Mouse (Mus musculus) midbrain, embryonic 14.5 days (tissue): ENCODE data around the gene Brms1l. TPM values are rescaled to one million over a fixed set of nuclear protein-coding genes. Genes with fewer than 3 reads are reported as not detected.
"Not testable (repeated sequence)": the region's sequence is repeated elsewhere in the genome, so short reads cannot be mapped to it uniquely, and the experiment has no call there.

Experiments
- ATAC-seq: fragments of 200-750 bp; cut with Nextera tagmentation; 2 replicates; pipeline ENCODE4 v1.8.0; 2017; ENCODE audit warnings: moderate number of reproducible peaks, moderate library complexity; ENCODE audit not compliant: low FRiP score, low TSS enrichment
- DNase-seq: peaks from one replicate; pipeline ENCODE4 v3.0.0-alpha.2; 2015
- H3K27ac ChIP-seq: fragments of 300-500 bp; sonication (generic); replicated peaks from 2 replicates; pipeline ENCODE4 v1.5.1; 2014; ENCODE audit warnings: mild to moderate bottlenecking, low read depth, low read length, moderate library complexity
- H3K27me3 ChIP-seq: fragments of 300-500 bp; sonication (generic); 2 replicates; pipeline ENCODE4 v1.6.1; 2014; ENCODE audit warnings: low read length, control low read depth, mixed read lengths; ENCODE audit not compliant: control insufficient read depth, insufficient read depth
- H3K36me3 ChIP-seq: fragments of 300-500 bp; sonication (generic); 2 replicates; pipeline ENCODE4 v1.6.1; 2014; ENCODE audit warnings: low read length, control low read depth; ENCODE audit not compliant: control insufficient read depth, insufficient read depth
- H3K4me1 ChIP-seq: fragments of 300-500 bp; sonication (generic); 2 replicates; pipeline ENCODE4 v1.6.1; 2014; ENCODE audit warnings: mild to moderate bottlenecking, antibody characterized with exemption, low read length, control low read depth; ENCODE audit not compliant: control insufficient read depth, insufficient read depth
- H3K4me2 ChIP-seq: fragments of 300-500 bp; sonication (generic); 2 replicates; pipeline ENCODE4 v1.6.1; 2014; ENCODE audit warnings: mild to moderate bottlenecking, low read length, moderate library complexity
- H3K4me3 ChIP-seq: fragments of 300-500 bp; sonication (generic); replicated peaks from 2 replicates; pipeline ENCODE4 v1.5.1; 2014; ENCODE audit warnings: low read depth, low read length
- H3K9ac ChIP-seq: fragments of 300-500 bp; sonication (generic); replicated peaks from 2 replicates; pipeline ENCODE4 v1.6.1; 2014; ENCODE audit warnings: mild to moderate bottlenecking, low read length, moderate library complexity
- H3K9me3 ChIP-seq: fragments of 300-500 bp; sonication (generic); 2 replicates; pipeline ENCODE4 v1.6.1; 2016; ENCODE audit warnings: low read length, control low read depth, mixed read lengths; ENCODE audit not compliant: control insufficient read depth
- WGBS: fragments of 180-500 bp; shearing (Covaris S2); extraction: QIAGEN DNeasy Blood & Tissue Kit; methylation state at CpG from one replicate; pipeline ENCODE4 v1.1.7; 2014; 5-methylcytosine and 5-hydroxymethylcytosine counted together
- polyA plus RNA-seq: library from polyadenylated mRNA; unstranded; fragments of >200 nt; fragmentation: Nextera tagmentation; extraction: Ambion mirVana; gene quantifications from 2 replicates; pipeline ENCODE4 v1.2.1, GENCODE M21; 2014

The Brms1l gene
- polyA plus RNA-seq, result 40.5 and 46.7 TPM in 2 replicates

DNA sequence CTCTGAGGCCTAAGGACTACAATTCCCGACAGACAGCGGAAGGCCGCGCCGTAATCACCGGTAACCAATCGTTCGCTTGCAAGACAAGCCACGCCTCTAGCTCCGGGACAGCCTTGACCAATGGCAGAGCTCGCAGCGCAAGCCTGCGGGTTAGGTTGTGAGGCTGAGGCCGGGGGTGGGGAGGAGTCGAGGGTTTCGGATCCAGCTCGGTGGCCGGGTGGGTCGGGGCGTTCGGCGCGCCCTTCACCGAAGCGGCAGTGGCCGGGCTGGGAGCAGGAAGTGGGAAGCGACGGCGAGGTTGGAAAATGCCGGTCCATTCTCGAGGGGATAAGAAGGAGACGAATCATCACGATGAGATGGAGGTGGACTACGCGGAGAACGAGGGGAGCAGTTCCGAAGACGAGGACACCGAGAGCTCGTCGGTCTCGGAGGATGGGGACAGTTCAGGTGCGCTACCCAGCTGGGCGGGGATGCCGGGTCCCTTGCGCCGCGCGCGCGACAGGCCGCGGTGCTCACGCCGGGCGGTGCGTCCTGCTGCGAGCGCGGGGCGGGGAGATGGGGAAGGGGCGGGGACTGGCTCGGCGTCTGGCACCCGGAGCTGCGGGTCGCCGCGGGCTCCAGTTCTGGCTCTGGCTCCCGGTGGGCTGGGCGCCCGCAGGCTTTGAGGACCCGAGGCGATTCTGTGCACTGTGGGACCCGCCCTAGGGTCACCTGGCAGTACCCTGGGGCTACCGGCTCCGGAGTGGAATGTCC, at the start of gene Brms1l:
TSS of gene Brms1l (plus strand) at position 126 of the 753 bp plus-strand sequence.
- peak within 1 kb of the TSS; percentile 78 for H3K9ac ChIP-seq
- H3K27ac ChIP-seq, result peak within 1 kb of the TSS; percentile 92
- H3K9me3 ChIP-seq, result no peaks in the 10 kb centered on the region
- H3K27me3 ChIP-seq, result no peaks in the 10 kb centered on the region
- H3K36me3 ChIP-seq, result 0 out of 2 replicates have a peak, but pooled peaks cover 8% of the 10 kb centered on the region
- DNase-seq (peak; percentile 99), ATAC-seq (peak; percentile 99)
- under 1% methylated on average over 77 of the region's 77 CpGs for WGBS
- peaks cover 15% of the 10 kb centered on the region for H3K4me1 ChIP-seq
- H3K4me3 ChIP-seq, result peak within 1 kb of the TSS; percentile 76
- peak within 1 kb of the TSS; percentile 72 for H3K4me2 ChIP-seq

- not testable (repeated sequence) for ATAC-seq, DNase-seq
Observed at GRCm38 (mm10) chr12:55794485-55794884, 41.6 kb upstream of the Brms1l start.

GRCm38 (mm10) chr12:55797103-55797502, 39.0 kb upstream of the Brms1l start:
- Histone ChIP-seq H3K9ac (no peak overlapping the region), H3K27ac (no peak overlapping the region), H3K4me2 (no peak overlapping the region), H3K36me3 (no peaks in the 10 kb centered on the region), H3K4me3 (no peak overlapping the region), H3K27me3 (no peaks in the 10 kb centered on the region), H3K9me3 (no peaks in the 10 kb centered on the region), H3K4me1 (no peaks in the 10 kb centered on the region)
- no peak for DNase-seq
- no peak for ATAC-seq
- 91% methylated on average over 3 of the region's 3 CpGs for WGBS

More at GRCm38 (mm10) chr12:55794485-55794884, 41.6 kb upstream of the Brms1l start:
- not testable (repeated sequence) for H3K4me3 ChIP-seq, H3K9ac ChIP-seq, H3K4me2 ChIP-seq, H3K4me1 ChIP-seq, H3K27ac ChIP-seq, H3K27me3 ChIP-seq, H3K36me3 ChIP-seq, H3K9me3 ChIP-seq
- 87% methylated on average over 4 of the region's 4 CpGs for WGBS

DNA sequence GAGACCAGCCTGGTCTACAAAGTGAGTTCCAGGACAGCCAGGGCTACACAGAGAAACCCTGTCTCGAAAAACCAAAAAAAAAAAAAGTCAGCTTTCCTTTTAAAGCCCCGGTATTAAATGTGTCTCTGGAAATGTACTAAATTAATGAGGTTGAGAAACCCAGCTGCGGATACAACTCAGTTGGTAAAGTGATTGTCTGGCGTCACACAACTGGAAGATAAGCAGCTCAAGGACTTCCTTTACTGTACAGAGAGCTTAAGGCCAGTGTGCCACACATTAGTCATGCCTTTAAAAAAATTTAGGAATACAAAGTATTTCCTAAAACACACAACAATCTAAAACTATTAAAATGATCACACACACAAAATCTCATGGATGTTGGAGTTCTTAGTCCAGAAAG, 37.4 kb upstream of the Brms1l start:
- DNase-seq, result no peak
- Histone ChIP-seq H3K4me3 (no peak overlapping the region), H3K9ac (no peak overlapping the region), H3K36me3 (no peaks in the 10 kb centered on the region), H3K27me3 (no peaks in the 10 kb centered on the region), H3K27ac (no peak overlapping the region), H3K4me1 (no peaks in the 10 kb centered on the region), H3K4me2 (no peak overlapping the region), H3K9me3 (no peaks in the 10 kb centered on the region)
- no peak for ATAC-seq
- 92% methylated on average over 4 of the region's 4 CpGs for WGBS

GRCm38 (mm10) chr12:55800144-55800543, 36.0 kb upstream of the Brms1l start:
- H3K4me1 ChIP-seq, result no peaks in the 10 kb centered on the region
- no peak for ATAC-seq
- no peak overlapping the region for H3K9ac ChIP-seq
- no peaks in the 10 kb centered on the region for H3K36me3 ChIP-seq
- H3K27ac ChIP-seq, result no peak overlapping the region
- H3K27me3 ChIP-seq, result no peaks in the 10 kb centered on the region
- DNase-seq, result no peak
- no peaks in the 10 kb centered on the region for H3K9me3 ChIP-seq
- H3K4me2 ChIP-seq, result no peak overlapping the region
- 88% methylated on average over 5 of the region's 5 CpGs for WGBS
- no peak overlapping the region for H3K4me3 ChIP-seq

GRCm38 (mm10) chr12:55801131-55801530, 35.0 kb upstream of the Brms1l start:
- no peak overlapping the region for H3K27ac ChIP-seq
- no peaks in the 10 kb centered on the region for H3K36me3 ChIP-seq
- no peaks in the 10 kb centered on the region for H3K4me1 ChIP-seq
- WGBS, result 90% methylated on average over 4 of the region's 4 CpGs
- H3K4me2 ChIP-seq, result no peak overlapping the region
- no peak overlapping the region for H3K4me3 ChIP-seq
- DNase-seq, result no peak
- H3K9me3 ChIP-seq, result no peaks in the 10 kb centered on the region
- no peak overlapping the region for H3K9ac ChIP-seq
- no peak for ATAC-seq
- H3K27me3 ChIP-seq, result no peaks in the 10 kb centered on the region

- no peaks in the 10 kb centered on the region for H3K9me3 ChIP-seq
- no peaks in the 10 kb centered on the region for H3K4me1 ChIP-seq
- DNase-seq (peak; percentile 18), ATAC-seq (no peak)
- no peaks in the 10 kb centered on the region for H3K27me3 ChIP-seq
- no peak overlapping the region for H3K4me3 ChIP-seq
- H3K9ac ChIP-seq, result no peak overlapping the region
- H3K36me3 ChIP-seq, result no peaks in the 10 kb centered on the region
- H3K4me2 ChIP-seq, result no peak overlapping the region
- no peak overlapping the region for H3K27ac ChIP-seq
- 71% methylated on average over 3 of the region's 3 CpGs for WGBS
Observed at GRCm38 (mm10) chr12:55805035-55805434, 31.1 kb upstream of the Brms1l start.

DNA sequence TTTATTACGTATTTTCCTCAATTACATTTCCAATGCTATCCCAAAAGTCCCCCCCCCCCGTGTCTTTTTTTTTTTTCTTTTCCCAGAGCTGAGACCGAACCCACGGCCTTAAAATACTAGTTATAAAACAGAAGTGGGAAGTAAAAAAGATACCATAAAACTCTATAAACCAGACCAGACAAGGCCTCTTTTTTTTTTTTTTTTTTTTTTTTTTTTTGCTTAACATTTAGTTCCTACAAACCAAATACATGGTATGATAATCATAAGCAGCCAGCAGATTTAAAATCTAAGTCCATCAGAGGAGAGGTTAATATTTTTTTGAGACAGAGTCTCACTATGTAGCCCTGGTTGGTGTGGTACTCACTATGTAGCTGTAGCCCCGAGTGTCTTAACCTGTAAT, 19.6 kb upstream of the Brms1l start:
- H3K4me2 ChIP-seq, result no peak overlapping the region
- ATAC-seq (no peak), DNase-seq (no peak)
- H3K36me3 ChIP-seq, result no peaks in the 10 kb centered on the region
- H3K4me3 ChIP-seq, result no peak overlapping the region
- H3K9ac ChIP-seq, result no peak overlapping the region
- H3K27me3 ChIP-seq, result no peaks in the 10 kb centered on the region
- 94% methylated on average over 5 of the region's 5 CpGs for WGBS
- H3K27ac ChIP-seq, result no peak overlapping the region
- peaks cover 15% of the 10 kb centered on the region; the same call in 1 of the 2 replicates for H3K4me1 ChIP-seq
- no peaks in the 10 kb centered on the region for H3K9me3 ChIP-seq

DNA sequence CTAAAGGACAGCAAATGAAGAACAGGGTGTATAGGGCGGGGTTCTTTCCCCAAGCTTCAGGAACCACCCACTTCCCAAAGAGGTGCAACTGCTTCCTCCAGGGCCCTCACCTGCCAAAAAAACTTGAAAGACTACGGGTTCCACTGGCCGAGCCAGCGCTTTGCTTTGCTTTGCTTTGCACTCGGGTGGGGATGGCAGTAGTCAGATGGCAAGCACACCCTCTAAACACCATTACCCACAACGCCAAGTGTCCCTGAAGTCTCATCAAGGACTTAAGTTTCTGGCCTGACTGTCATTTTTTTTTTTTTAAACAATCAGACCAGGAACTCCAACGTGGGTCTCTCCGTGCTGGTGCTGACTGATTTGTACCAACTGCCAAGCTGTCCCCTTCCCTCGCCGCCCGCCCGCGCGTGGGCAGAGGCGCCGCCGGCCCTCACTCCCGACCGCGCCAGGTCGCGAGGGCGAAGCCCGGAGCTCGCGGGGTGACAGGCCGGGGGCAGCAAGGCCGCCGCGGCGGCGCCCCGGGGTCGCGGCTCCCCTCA, 15.9 kb upstream of the Brms1l start:
- ATAC-seq (peak; percentile 49), DNase-seq (no peak)
- Histone ChIP-seq H3K9me3 (no peaks in the 10 kb centered on the region), H3K27me3 (no peaks in the 10 kb centered on the region), H3K9ac (peak overlapping the region; percentile 91), H3K4me3 (peak overlapping the region; percentile 92), H3K4me1 (peaks cover 15% of the 10 kb centered on the region; the same call in 1 of the 2 replicates), H3K27ac (peak overlapping the region; percentile 96), H3K36me3 (no peaks in the 10 kb centered on the region), H3K4me2 (peak overlapping the region; percentile 61)
- 1% methylated on average over 35 of the region's 35 CpGs for WGBS
